Mouse (Mus musculus) heart, embryonic 12.5 days (tissue): ENCODE data around the gene Pex14. TPM values are rescaled to one million over a fixed set of nuclear protein-coding genes. Genes with fewer than 3 reads are reported as not detected.
A peak's percentile ranks its signal among the peaks of the same experiment; 100 is the strongest.

Experiments used
- ATAC-seq: fragments of 200-750 bp; cut with Nextera tagmentation; 2 replicates; pipeline ENCODE4 v1.8.0; 2017; ENCODE audit warnings: moderate TSS enrichment, moderate library complexity; ENCODE audit not compliant: insufficient number of reproducible peaks, low FRiP score
- H3K27ac ChIP-seq: fragments of 300-500 bp; sonication (generic); 2 replicates; pipeline ENCODE4 v1.5.1; 2016; ENCODE audit warnings: mild to moderate bottlenecking, moderate library complexity; ENCODE audit not compliant: poor library complexity, severe bottlenecking
- H3K27me3 ChIP-seq: fragments of 300-500 bp; sonication (generic); replicated peaks from 2 replicates; pipeline ENCODE4 v1.6.1; 2016; ENCODE audit warnings: mild to moderate bottlenecking, moderate library complexity
- H3K36me3 ChIP-seq: fragments of 300-500 bp; sonication (generic); 2 replicates; pipeline ENCODE4 v1.6.1; 2016; ENCODE audit warnings: mild to moderate bottlenecking, moderate library complexity
- H3K4me1 ChIP-seq: fragments of 300-500 bp; sonication (generic); replicated peaks from 2 replicates; pipeline ENCODE4 v1.6.1; 2016; ENCODE audit warnings: mild to moderate bottlenecking
- H3K4me2 ChIP-seq: fragments of 300-500 bp; sonication (generic); 2 replicates; pipeline ENCODE4 v1.6.1; 2016; ENCODE audit warnings: mild to moderate bottlenecking, moderate library complexity
- H3K4me3 ChIP-seq: fragments of 300-500 bp; sonication (generic); 2 replicates; pipeline ENCODE4 v1.5.1; 2016; ENCODE audit warnings: mild to moderate bottlenecking
- H3K9ac ChIP-seq: fragments of 300-500 bp; sonication (generic); 2 replicates; pipeline ENCODE4 v1.6.1; 2016; ENCODE audit warnings: mild to moderate bottlenecking, moderate library complexity
- H3K9me3 ChIP-seq: fragments of 300-500 bp; sonication (generic); replicated peaks from 2 replicates; pipeline ENCODE4 v1.6.1; 2016; ENCODE audit warnings: mild to moderate bottlenecking, moderate library complexity
- whole genome bisulfite sequencing: fragments of 180-500 bp; shearing (Covaris S2); methylation state at CpG from one replicate; pipeline ENCODE4 v1.1.7; 2016; 5-methylcytosine and 5-hydroxymethylcytosine counted together
- polyA plus RNA-seq: library from polyadenylated mRNA; unstranded; fragments of >200 nt; fragmentation: Nextera tagmentation; extraction: Ambion mirVana; gene quantifications from 2 replicates; pipeline ENCODE4 v1.2.1, GENCODE M21; 2016

Pex14 gene
- polyA plus RNA-seq, 1 experiment from 2014 or later, result 44.3 TPM

DNA sequence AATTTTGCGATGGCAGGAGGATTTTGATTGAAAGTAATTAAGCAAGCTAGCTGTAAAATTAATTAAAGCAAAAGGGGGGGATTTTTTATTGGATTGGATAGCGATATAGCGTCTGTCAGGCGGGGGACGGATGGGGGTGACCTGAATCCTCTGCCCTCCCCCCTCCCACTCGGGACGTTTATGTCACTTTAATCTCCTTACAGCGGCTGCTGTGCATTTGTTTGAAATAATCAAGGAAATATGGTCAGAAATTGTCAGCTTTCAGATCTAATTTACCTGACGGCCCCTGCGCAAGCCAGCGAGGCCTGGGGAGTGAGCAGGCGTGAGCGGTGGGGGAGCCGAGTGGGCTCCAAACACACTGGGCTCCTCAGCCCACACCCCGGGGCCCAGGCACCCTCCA lies 183.8 kb downstream of the Pex14 start:
- 88% methylated on average over 14 of the region's 15 CpGs for WGBS
- H3K4me2 ChIP-seq, result no peak overlapping the region
- no peaks in the 10 kb centered on the region for H3K9me3 ChIP-seq
- H3K4me1 ChIP-seq, result peaks cover 97% of the 10 kb centered on the region
- no peak for ATAC-seq
- H3K4me3 ChIP-seq, result no peak overlapping the region
- H3K27ac ChIP-seq, result no peak overlapping the region
- peaks cover 6% of the 10 kb centered on the region; the same call in 1 of the 2 replicates for H3K27me3 ChIP-seq
- H3K9ac ChIP-seq, result peak overlapping the region; percentile 53; the same call in 1 of the 2 replicates
- H3K36me3 ChIP-seq, result no peaks in the 10 kb centered on the region; the same call in 1 of the 2 replicates

DNA sequence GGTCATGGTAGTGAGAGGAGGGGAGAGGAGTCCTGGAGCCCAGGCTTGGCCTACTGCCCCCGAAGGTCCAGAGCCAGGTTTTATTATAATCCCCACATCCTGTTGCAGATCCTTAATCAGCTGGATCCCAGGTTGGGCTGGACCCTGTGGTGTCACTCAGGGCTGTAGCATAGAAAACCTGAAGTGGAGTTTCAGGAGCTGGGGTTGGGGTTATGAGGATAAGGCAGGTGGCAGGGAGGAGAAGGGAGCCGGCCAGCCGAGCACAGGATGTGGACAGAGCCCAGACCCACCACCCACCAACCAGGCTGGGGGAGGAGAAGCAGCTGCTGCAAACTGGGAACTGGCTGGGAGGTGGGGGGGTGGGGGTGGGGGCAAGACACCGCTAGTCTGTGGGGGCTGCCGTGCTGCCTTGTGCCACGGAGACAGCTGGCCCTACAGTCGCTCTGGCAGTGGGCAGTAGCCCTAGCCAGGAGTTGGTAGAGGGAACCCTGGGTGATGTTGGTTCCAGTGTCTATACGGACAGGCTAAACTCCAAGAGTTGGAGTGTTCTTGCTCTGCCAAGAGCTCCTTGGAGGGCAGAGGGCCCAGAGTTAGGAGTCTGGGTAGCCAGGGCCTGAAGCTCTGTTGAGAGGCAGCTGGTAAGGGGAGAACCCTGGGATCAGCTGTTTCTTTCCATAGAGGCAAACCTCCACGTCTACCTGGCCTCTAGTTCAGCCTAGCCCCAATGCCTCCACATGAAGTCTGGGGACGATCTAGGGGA lies 184.6 kb downstream of the Pex14 start:
- Histone ChIP-seq H3K27ac (peak overlapping the region; percentile 17; the same call in 1 of the 2 replicates), H3K4me2 (no peak overlapping the region), H3K9ac (peak overlapping the region; percentile 27; the same call in 1 of the 2 replicates), H3K36me3 (no peaks in the 10 kb centered on the region; the same call in 1 of the 2 replicates), H3K27me3 (peaks cover 6% of the 10 kb centered on the region; the same call in 1 of the 2 replicates), H3K4me1 (peaks cover 97% of the 10 kb centered on the region), H3K9me3 (no peaks in the 10 kb centered on the region), H3K4me3 (no peak overlapping the region)
- 45% methylated on average over 10 of the region's 10 CpGs for WGBS
- 0 out of 2 replicates have a peak, but pooled peaks have one; percentile 41 for ATAC-seq

DNA sequence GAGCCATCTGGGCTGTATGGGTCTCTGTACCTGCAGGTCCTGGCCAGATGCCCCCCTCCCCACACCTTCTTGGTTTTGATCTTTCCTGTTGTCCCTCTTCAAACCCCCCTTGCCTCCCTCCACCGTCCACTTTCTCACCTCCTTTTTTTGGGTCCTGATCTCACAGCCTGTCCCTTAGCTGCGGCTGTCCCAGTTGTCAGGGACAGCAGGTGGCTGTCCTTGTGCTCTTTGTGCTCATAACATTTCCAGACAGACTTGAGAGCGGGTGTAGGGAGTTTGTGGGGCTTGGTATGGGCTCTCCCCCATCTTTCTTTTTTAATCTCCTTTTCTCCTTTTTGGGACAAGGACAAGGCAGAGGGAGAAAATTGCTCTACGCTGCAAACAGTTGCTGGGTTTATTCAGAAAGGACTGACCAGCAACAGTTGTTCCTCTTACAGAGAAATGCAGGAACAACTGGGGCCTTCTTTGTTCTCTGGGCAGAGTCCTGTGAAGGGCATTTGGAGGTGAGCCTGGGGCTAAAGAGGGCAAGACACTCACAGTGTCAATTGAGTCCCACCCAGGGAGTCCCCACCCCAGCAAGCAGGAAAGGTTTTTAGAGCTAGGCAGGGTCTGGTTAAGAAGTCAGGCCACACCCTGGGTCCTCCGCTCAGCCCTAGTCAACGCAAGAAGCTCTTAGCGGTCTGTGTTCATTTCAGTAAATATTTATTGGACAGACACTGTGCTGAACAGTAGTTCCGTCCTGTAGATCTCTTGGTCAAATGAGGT lies 186.7 kb downstream of the Pex14 start:
- Histone ChIP-seq H3K4me1 (peaks cover 98% of the 10 kb centered on the region), H3K9me3 (no peaks in the 10 kb centered on the region)
- 49% methylated on average over 8 of the region's 8 CpGs for WGBS

DNA sequence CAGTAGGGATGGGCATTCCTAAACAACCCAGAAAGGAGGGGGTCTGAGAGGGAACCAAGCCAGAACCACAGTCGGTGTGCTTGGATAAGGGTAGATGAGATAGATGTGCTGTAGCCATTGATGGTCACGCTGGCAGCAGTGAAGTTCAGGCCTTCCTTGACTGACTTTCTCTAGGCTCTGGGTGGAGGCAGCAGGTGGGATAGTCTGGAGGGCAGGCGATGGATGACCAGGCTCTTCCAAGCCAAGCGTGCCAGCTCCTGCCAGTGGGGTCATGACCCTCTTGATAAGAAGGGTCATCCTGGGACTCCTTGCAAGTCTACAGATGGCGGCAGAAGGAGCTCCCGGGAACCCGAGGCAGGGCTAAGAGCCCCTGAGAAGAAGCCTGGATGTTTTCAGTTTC lies 187.5 kb downstream of the Pex14 start:
- Histone ChIP-seq H3K27me3 (no peaks in the 10 kb centered on the region), H3K36me3 (no peaks in the 10 kb centered on the region; the same call in 1 of the 2 replicates), H3K4me1 (peaks cover 100% of the 10 kb centered on the region), H3K27ac (peak overlapping the region; percentile 89), H3K9ac (peak overlapping the region; percentile 32; the same call in 1 of the 2 replicates), H3K4me3 (no peak overlapping the region), H3K4me2 (peak overlapping the region; percentile 30; the same call in 1 of the 2 replicates), H3K9me3 (no peaks in the 10 kb centered on the region)
- WGBS, result 26% methylated on average over 7 of the region's 7 CpGs
- ATAC-seq, result no peak

More for the DNA sequence above, 186.7 kb downstream of the Pex14 start:
- no peaks in the 10 kb centered on the region for H3K27me3 ChIP-seq
- peak overlapping the region; percentile 89 for H3K27ac ChIP-seq
- H3K9ac ChIP-seq, result peak overlapping the region; percentile 32
- peak overlapping the region; percentile 30 for H3K4me2 ChIP-seq
- no peak overlapping the region for H3K4me3 ChIP-seq
- no peak for ATAC-seq
- H3K36me3 ChIP-seq, result no peaks in the 10 kb centered on the region; the same call in 1 of the 2 replicates

Other genes starting within 250 kb of the Pex14 start
- gene Dffa, start 4.3 kb upstream of the Pex14 start, polyA plus RNA-seq, result 37.8 and 39.9 TPM in 2 replicates
- gene Cort, start 26.9 kb upstream of the Pex14 start, polyA plus RNA-seq, result not detected in 2 replicates
- gene Cenps, start 37.8 kb upstream of the Pex14 start, polyA plus RNA-seq, result 26.9 and 27.9 TPM in 2 replicates
- gene Pgd, start 66.9 kb upstream of the Pex14 start, polyA plus RNA-seq, result 90.0 and 91.1 TPM in 2 replicates
- 60.1 and 62.9 TPM in 2 replicates for gene Kif1b, start 207.8 kb upstream of the Pex14 start, polyA plus RNA-seq